Mouse (Mus musculus) hindbrain, embryonic 16.5 days (tissue): ENCODE data around the gene Selenov. TPM values are rescaled to one million over a fixed set of nuclear protein-coding genes. Genes with fewer than 3 reads are reported as not detected.

ENCODE experiments used
- ATAC-seq: fragments of 200-750 bp; cut with Nextera tagmentation; 2 replicates; pipeline ENCODE4 v1.8.0; 2017; ENCODE audit warnings: moderate TSS enrichment, moderate library complexity
- H3K27ac ChIP-seq: fragments of 300-500 bp; sonication (generic); 2 replicates; pipeline ENCODE4 v1.5.1; 2014; ENCODE audit warnings: low read depth, mild to moderate bottlenecking, control low read depth, low read length, moderate library complexity
- H3K27me3 ChIP-seq: fragments of 300-500 bp; sonication (generic); replicated peaks from 2 replicates; pipeline ENCODE4 v1.6.1; 2014; ENCODE audit warnings: low read length; ENCODE audit not compliant: control insufficient read depth, insufficient read depth
- H3K36me3 ChIP-seq: fragments of 300-500 bp; sonication (generic); 2 replicates; pipeline ENCODE4 v1.6.1; 2014; ENCODE audit warnings: mild to moderate bottlenecking, low read length, moderate library complexity, mixed read lengths; ENCODE audit not compliant: control insufficient read depth, insufficient read depth
- H3K4me1 ChIP-seq: fragments of 300-500 bp; sonication (generic); 2 replicates; pipeline ENCODE4 v1.6.1; 2014; ENCODE audit warnings: low read depth, low read length; ENCODE audit not compliant: control insufficient read depth, insufficient read depth
- H3K4me2 ChIP-seq: fragments of 300-500 bp; sonication (generic); 2 replicates; pipeline ENCODE4 v1.6.1; 2014; ENCODE audit warnings: mild to moderate bottlenecking, low read length, control low read depth, moderate library complexity
- H3K4me3 ChIP-seq: fragments of 300-500 bp; sonication (generic); 2 replicates; pipeline ENCODE4 v1.5.1; 2014; ENCODE audit warnings: mild to moderate bottlenecking, low read length, control low read depth, moderate library complexity
- H3K9ac ChIP-seq: fragments of 300-500 bp; sonication (generic); 2 replicates; pipeline ENCODE4 v1.6.1; 2014; ENCODE audit warnings: low read depth, mild to moderate bottlenecking, control low read depth, low read length, moderate library complexity
- H3K9me3 ChIP-seq: fragments of 300-500 bp; sonication (generic); 2 replicates; pipeline ENCODE4 v1.6.1; 2014; ENCODE audit warnings: mild to moderate bottlenecking, low read length, moderate library complexity; ENCODE audit not compliant: control insufficient read depth
- WGBS: fragments of 180-500 bp; shearing (Covaris S2); extraction: QIAGEN DNeasy Blood & Tissue Kit; methylation state at CpG from one replicate; pipeline ENCODE4 v1.1.7; 2014; 5-methylcytosine and 5-hydroxymethylcytosine counted together
- polyA plus RNA-seq: library from polyadenylated mRNA; unstranded; fragments of >200 nt; fragmentation: Nextera tagmentation; extraction: Ambion mirVana; gene quantifications from 2 replicates; pipeline ENCODE4 v1.2.1, GENCODE M21; 2015

Selenov gene
- polyA plus RNA-seq, 1 experiment from 2014 or later: 3.1 TPM

DNA sequence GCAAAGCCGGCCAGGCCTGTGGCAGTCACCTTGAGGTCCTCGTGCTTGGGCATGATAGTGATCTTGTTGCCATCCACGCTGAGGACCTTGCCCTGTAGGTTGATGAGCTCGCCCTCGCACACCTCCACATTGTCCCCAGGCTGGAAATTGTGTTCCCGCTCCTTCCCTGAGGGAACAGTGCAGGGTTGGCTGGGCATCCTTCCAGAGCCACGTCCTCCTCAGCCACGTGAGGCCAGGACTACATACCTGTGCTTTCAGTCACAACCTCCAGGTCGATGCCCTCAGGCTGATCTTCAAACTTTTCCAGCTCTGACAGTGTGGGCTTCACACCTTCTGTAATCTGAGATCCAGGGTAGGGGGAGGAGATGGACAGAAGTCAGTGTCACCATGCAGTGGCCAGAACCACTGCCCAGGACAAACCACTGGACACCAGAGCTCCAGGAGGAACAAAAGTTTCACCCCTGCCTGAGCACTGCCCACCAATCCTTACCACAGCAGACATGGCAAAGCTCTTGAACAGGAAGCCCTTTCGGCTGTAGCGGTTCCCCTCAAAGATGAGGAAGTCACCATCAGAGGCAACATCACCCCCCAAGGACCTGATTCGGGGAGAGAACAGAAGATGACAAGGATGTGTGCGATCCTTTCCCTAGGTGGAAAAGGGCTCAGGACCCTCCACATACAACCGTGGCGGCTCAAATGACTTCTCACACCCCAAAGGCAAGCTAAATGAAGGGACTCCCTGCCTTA, 31.2 kb upstream of the Selenov start:
- Histone ChIP-seq H3K9me3 (no peaks in the 10 kb centered on the region), H3K4me3 (no peak overlapping the region), H3K36me3 (peaks cover 79% of the 10 kb centered on the region), H3K4me1 (no peaks in the 10 kb centered on the region), H3K27me3 (no peaks in the 10 kb centered on the region), H3K9ac (no peak overlapping the region), H3K27ac (no peak overlapping the region), H3K4me2 (no peak overlapping the region)
- WGBS: 95% methylated on average over 15 of the region's 15 CpGs
- ATAC-seq: no peak

DNA sequence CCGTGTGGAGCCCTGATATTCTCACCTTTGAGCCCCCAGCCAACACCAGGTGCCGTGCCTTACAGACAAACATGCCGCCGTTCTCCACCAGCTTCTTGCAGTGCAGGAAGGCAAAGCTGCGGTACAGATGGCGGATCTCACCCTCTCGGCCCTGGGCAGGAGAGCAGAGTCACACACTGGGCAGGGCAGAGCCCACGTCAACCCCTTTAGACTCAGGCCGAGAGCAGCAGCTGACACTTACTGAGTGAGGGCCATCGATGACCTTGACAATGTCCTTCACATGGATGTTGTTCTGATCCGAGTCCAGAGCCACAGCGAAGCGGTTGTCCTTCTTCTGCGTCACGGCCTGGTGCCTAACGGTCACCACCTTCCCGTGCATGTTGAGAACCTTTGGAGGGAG, 27.7 kb upstream of the Selenov start:
- H3K27ac ChIP-seq: no peak overlapping the region
- H3K36me3 ChIP-seq: peaks cover 80% of the 10 kb centered on the region
- no peaks in the 10 kb centered on the region for H3K4me1 ChIP-seq
- no peak for ATAC-seq
- no peaks in the 10 kb centered on the region for H3K9me3 ChIP-seq
- no peaks in the 10 kb centered on the region for H3K27me3 ChIP-seq
- no peak overlapping the region for H3K4me3 ChIP-seq
- H3K9ac ChIP-seq: no peak overlapping the region
- WGBS: 92% methylated on average over 17 of the region's 17 CpGs
- no peak overlapping the region for H3K4me2 ChIP-seq

DNA sequence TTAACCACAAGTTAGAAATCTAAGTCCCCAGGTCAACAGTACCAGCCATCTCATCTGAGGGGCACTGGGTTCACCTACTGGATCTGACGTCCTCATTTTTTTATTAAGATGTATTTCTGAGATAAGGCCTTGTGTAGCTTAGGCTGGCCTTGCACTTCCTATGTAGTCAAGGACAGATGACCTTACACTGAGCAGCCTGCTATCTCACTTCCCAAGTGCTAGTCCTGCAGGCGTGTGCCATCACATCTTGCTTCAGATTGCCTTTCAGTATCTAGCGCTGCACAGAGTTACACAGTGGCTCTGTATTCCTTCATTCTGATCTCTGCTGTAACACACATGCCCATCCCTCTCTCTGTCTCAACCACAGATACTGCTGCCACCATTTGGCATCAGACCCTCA, 27.1 kb upstream of the Selenov start:
- Histone ChIP-seq H3K4me3 (no peak overlapping the region), H3K9me3 (no peaks in the 10 kb centered on the region), H3K27ac (no peak overlapping the region), H3K27me3 (no peaks in the 10 kb centered on the region), H3K4me2 (no peak overlapping the region), H3K9ac (no peak overlapping the region), H3K36me3 (peaks cover 75% of the 10 kb centered on the region), H3K4me1 (no peaks in the 10 kb centered on the region)
- WGBS: 89% methylated on average over 3 of the region's 3 CpGs
- ATAC-seq: no peak

DNA sequence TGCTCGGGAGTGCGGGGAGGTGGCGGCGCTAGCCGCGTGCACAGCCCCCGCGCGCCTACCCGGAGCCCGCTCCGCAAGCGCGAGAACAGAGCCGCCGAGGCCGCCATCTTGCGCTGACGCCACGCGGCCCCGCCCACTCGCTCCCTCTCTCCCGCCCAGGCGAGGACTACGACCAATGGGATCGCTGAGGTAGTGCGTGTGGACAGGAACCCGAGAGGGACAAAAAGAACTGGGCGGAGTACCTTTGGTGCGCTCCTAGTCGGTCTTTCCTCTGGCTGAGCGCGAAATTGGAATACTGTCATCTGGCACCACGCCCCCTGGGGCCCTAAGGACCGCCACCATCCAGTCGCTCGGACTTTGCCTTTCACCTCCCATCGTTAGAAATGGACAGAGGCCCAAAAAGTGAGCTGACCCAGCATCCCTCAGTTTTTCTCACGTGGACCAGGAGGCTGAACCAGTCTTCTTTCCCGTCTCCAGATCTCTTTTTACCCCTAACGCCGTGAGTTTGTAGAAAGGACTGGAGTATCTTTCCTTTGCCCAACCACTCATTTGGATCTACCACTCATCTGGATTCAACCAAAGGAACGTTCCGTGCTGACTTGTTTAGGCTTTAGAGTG, 21.0 kb upstream of the Selenov start, which contains the start of gene Timm50:
TSS of gene Timm50 (minus strand) at position 147 of the 618 bp plus-strand sequence.
- H3K36me3 ChIP-seq: peaks cover 36% of the 10 kb centered on the region
- ATAC-seq: peak; percentile 97

DNA sequence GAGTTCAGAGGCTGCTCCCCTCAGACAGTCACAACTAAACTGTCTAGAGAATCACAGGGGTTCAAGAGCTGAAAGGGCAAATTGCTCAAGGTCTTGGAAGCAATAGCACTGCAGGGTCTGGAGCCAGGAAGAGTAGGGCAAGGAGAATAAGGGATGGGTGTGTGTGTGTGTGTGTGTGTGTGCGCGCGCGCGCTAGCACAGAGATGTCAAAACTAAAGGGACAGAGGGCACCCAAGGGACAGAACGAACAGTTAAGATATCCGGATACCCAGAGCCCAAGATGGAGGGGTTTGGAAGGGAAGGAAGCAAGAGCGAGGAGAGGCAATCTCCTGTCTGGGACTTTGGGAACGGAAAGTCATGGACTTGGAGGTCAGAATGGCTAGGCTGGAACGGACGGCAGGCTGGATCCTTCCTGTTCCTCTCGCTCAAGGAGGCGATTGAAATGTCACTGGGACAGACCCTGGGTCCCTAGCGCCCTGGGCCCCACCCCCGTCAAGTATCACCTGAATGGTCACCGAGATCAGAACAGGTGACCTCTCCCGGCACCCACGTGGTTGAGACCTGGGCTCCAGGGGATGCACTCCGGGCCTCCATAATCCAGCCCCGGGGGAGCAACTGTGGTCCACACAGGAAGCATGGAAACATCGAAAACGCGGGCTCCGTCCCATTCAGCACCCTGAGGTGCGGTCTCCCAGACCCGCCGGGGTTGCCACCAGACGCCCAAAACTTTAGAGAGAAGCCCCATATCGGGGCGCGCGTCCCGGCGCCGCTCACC, 20.4 kb upstream of the Selenov start:
- no peaks in the 10 kb centered on the region for H3K9me3 ChIP-seq
- peak overlapping the region; percentile 94 for H3K4me2 ChIP-seq
- H3K36me3 ChIP-seq: peaks cover 37% of the 10 kb centered on the region
- H3K27me3 ChIP-seq: no peaks in the 10 kb centered on the region
- H3K4me3 ChIP-seq: peak overlapping the region; percentile 93
- peak; percentile 67; the same call in 1 of the 2 replicates for ATAC-seq
- peaks cover 8% of the 10 kb centered on the region for H3K4me1 ChIP-seq
- H3K27ac ChIP-seq: peak overlapping the region; percentile 80
- peak overlapping the region; percentile 93 for H3K9ac ChIP-seq
- WGBS: 6% methylated on average over 35 of the region's 35 CpGs

More for the DNA sequence above, 21.0 kb upstream of the Selenov start, which contains the start of gene Timm50:
- Histone ChIP-seq H3K4me1 (peaks cover 8% of the 10 kb centered on the region), H3K4me3 (peak within 1 kb of the TSS; percentile 93), H3K27ac (peak within 1 kb of the TSS; percentile 80), H3K9ac (peak within 1 kb of the TSS; percentile 93), H3K27me3 (no peaks in the 10 kb centered on the region), H3K4me2 (peak within 1 kb of the TSS; percentile 94), H3K9me3 (no peaks in the 10 kb centered on the region)
- under 1% methylated on average over 42 of the region's 45 CpGs for WGBS

DNA sequence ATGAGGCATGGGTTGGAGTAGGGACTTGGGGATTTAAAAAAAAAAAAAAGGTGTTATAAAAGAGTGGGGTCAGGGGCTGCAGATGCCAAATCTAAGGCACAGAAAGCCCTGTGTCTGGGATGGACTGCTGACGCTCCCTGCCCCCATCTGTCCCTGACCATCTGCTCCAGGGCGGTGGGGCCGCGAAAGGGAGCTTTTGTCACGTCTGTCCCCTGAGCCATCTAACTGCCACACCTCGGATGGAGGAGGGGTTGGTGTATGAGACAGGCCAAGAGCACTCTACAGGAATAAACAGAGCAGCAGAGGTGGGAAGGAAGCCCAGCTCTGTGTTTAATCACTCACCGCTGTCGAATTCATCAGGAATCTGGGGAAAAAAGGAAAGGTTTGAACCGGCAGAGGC, 18.8 kb upstream of the Selenov start:
- WGBS: 44% methylated on average over 9 of the region's 9 CpGs
- ATAC-seq: no peak
- Histone ChIP-seq H3K4me3 (no peak overlapping the region), H3K27ac (no peak overlapping the region), H3K4me2 (no peak overlapping the region), H3K9me3 (no peaks in the 10 kb centered on the region), H3K36me3 (peaks cover 36% of the 10 kb centered on the region), H3K4me1 (peaks cover 8% of the 10 kb centered on the region), H3K27me3 (no peaks in the 10 kb centered on the region), H3K9ac (no peak overlapping the region)

DNA sequence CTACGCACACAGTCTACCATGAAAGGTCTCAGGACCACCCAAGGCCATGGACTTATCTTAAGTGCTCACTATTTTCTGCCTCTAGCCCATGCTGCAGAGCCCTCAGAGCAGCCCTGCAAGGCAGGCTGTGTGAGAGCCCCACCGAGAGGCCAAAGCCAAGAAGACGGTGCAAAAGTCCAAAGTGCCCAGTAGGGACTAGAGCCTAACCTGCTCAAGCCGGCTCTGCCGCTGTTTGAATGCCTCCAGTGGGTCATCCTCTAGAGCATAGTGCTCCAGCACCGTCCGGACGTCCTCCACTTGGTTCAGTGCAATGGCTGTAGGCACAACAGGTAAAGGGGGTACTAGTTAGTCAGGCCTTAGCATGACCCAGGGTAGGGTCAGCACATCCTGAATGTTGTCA, 15.2 kb upstream of the Selenov start:
- Histone ChIP-seq H3K4me2 (no peak overlapping the region), H3K9ac (no peak overlapping the region), H3K27ac (no peak overlapping the region), H3K27me3 (no peaks in the 10 kb centered on the region), H3K4me1 (peaks cover 19% of the 10 kb centered on the region), H3K4me3 (no peak overlapping the region), H3K9me3 (no peaks in the 10 kb centered on the region), H3K36me3 (peaks cover 35% of the 10 kb centered on the region)
- WGBS: 90% methylated on average over 8 of the region's 8 CpGs
- ATAC-seq: no peak

DNA sequence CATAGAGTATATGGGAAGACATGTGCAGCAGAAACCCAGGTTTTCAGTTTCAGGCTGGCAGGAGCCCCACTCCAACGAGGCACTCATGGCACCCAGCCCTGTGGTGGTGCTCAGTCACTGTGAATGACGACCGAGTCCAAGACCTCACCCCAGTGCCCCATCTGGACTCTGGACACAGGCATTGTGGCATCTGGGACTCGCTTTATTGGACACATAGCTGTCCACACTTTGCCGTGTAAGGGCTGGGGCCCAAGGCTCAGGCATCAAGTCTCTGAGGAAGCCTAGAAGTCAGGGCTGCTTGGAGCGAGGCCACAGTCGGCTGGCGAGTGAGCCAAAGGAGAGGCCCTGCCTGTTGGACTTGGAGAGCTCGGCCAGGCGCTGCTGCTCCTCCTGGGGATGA, 14.7 kb upstream of the Selenov start:
- WGBS: 76% methylated on average over 10 of the region's 10 CpGs
- H3K4me1 ChIP-seq: peaks cover 15% of the 10 kb centered on the region
- ATAC-seq: no peak
- peaks cover 35% of the 10 kb centered on the region for H3K36me3 ChIP-seq
- no peak overlapping the region for H3K4me2 ChIP-seq
- H3K27me3 ChIP-seq: no peaks in the 10 kb centered on the region
- H3K4me3 ChIP-seq: no peak overlapping the region
- no peaks in the 10 kb centered on the region for H3K9me3 ChIP-seq
- H3K27ac ChIP-seq: no peak overlapping the region
- H3K9ac ChIP-seq: no peak overlapping the region
